Mouse (Mus musculus): ENCODE measurements around the gene Zbtb48. TPM values are rescaled to one million over a fixed set of nuclear protein-coding genes. Genes with fewer than 3 reads are reported as not detected.
A peak's percentile ranks its signal among the peaks of the same experiment; 100 is the strongest.

The Zbtb48 gene
- polyA plus RNA-seq, 1 experiment = 13.7 TPM

GRCm38 (mm10) chr4:152032922-152033321 lies 5.5 kb upstream of the Zbtb48 start:
- no peak overlapping the region for H3K27ac ChIP-seq (ENCODE audit: insufficient read depth, low read length)
- TF ChIP-seq POLR2A (IDR thresholded peaks at IDR 0.05; ENCODE audit: extremely low read depth, insufficient read depth, low read length) (no peak), CTCF (IDR thresholded peaks at IDR 0.05; ENCODE audit: extremely low read depth, insufficient read depth, low read length) (no peak)
- no peaks in the 10 kb centered on the region for H3K4me1 ChIP-seq (ENCODE audit: control insufficient read depth, insufficient read depth, low read length)

GRCm38 (mm10) chr4:152029997-152030396 lies 2.5 kb upstream of the Zbtb48 start:
- H3K4me1 ChIP-seq (ENCODE audit: control insufficient read depth, insufficient read depth, low read length) = peaks cover 4% of the 10 kb centered on the region; the same call in 1 of the 2 replicates
- no peak overlapping the region for H3K27ac ChIP-seq (ENCODE audit: insufficient read depth, low read length)
- no peak for TF ChIP-seq CTCF (IDR thresholded peaks at IDR 0.05; ENCODE audit: extremely low read depth, insufficient read depth, low read length)
- no peak for TF ChIP-seq POLR2A (IDR thresholded peaks at IDR 0.05; ENCODE audit: extremely low read depth, insufficient read depth, low read length)
- no peak overlapping the region for H3K4me3 ChIP-seq (ENCODE audit: insufficient read depth, low read length)

More at GRCm38 (mm10) chr4:152032922-152033321, 5.5 kb upstream of the Zbtb48 start:
- H3K4me3 ChIP-seq (ENCODE audit: insufficient read depth, low read length) = no peak overlapping the region

GRCm38 (mm10) chr4:152029087-152029486 lies 1.6 kb upstream of the Zbtb48 start:
- Histone ChIP-seq H3K27ac (ENCODE audit: insufficient read depth, low read length) (no peak overlapping the region), H3K4me1 (ENCODE audit: control insufficient read depth, insufficient read depth, low read length) (peaks cover 6% of the 10 kb centered on the region; the same call in 1 of the 2 replicates), H3K4me3 (ENCODE audit: insufficient read depth, low read length) (peak overlapping the region; percentile 47; the same call in 1 of the 2 replicates)
- TF ChIP-seq POLR2A (IDR thresholded peaks at IDR 0.05; ENCODE audit: extremely low read depth, insufficient read depth, low read length) = no peak
- no peak for TF ChIP-seq CTCF (IDR thresholded peaks at IDR 0.05; ENCODE audit: extremely low read depth, insufficient read depth, low read length)

- Histone ChIP-seq H3K4me3 (ENCODE audit: insufficient read depth, low read length) (peak overlapping the region; percentile 47), H3K27ac (ENCODE audit: insufficient read depth, low read length) (no peak overlapping the region), H3K4me1 (ENCODE audit: control insufficient read depth, insufficient read depth, low read length) (peaks cover 6% of the 10 kb centered on the region; the same call in 1 of the 2 replicates)
- TF ChIP-seq POLR2A (IDR thresholded peaks at IDR 0.05; ENCODE audit: extremely low read depth, insufficient read depth, low read length) (no peak), CTCF (IDR thresholded peaks at IDR 0.05; ENCODE audit: extremely low read depth, insufficient read depth, low read length) (no peak)
Observed at GRCm38 (mm10) chr4:152028456-152028855, 985 bp upstream of the Zbtb48 start.

- H3K4me3 ChIP-seq (ENCODE audit: insufficient read depth, low read length) = peak overlapping the region; percentile 47
- TF ChIP-seq CTCF (IDR thresholded peaks at IDR 0.05; ENCODE audit: extremely low read depth, insufficient read depth, low read length) (no peak), POLR2A (IDR thresholded peaks at IDR 0.05; ENCODE audit: extremely low read depth, insufficient read depth, low read length) (no peak)
- H3K27ac ChIP-seq (ENCODE audit: insufficient read depth, low read length) = no peak overlapping the region
- peaks cover 9% of the 10 kb centered on the region for H3K4me1 ChIP-seq (ENCODE audit: control insufficient read depth, insufficient read depth, low read length)
Observed at GRCm38 (mm10) chr4:152026751-152027508, 541 bp downstream of the Zbtb48 start.

GRCm38 (mm10) chr4:152024525-152024924 lies 2.9 kb downstream of the Zbtb48 start:
- Histone ChIP-seq H3K4me3 (ENCODE audit: insufficient read depth, low read length) (no peak overlapping the region), H3K4me1 (ENCODE audit: control insufficient read depth, insufficient read depth, low read length) (peaks cover 9% of the 10 kb centered on the region), H3K27ac (ENCODE audit: insufficient read depth, low read length) (no peak overlapping the region)
- no peak for TF ChIP-seq CTCF (IDR thresholded peaks at IDR 0.05; ENCODE audit: extremely low read depth, insufficient read depth, low read length)
- no peak for TF ChIP-seq POLR2A (IDR thresholded peaks at IDR 0.05; ENCODE audit: extremely low read depth, insufficient read depth, low read length)

GRCm38 (mm10) chr4:152022506-152022905 lies 5.0 kb downstream of the Zbtb48 start:
- Histone ChIP-seq H3K4me3 (ENCODE audit: insufficient read depth, low read length) (no peak overlapping the region), H3K27ac (ENCODE audit: insufficient read depth, low read length) (no peak overlapping the region), H3K4me1 (ENCODE audit: control insufficient read depth, insufficient read depth, low read length) (peaks cover 9% of the 10 kb centered on the region)
- TF ChIP-seq POLR2A (IDR thresholded peaks at IDR 0.05; ENCODE audit: extremely low read depth, insufficient read depth, low read length) = no peak
- no peak for TF ChIP-seq CTCF (IDR thresholded peaks at IDR 0.05; ENCODE audit: extremely low read depth, insufficient read depth, low read length)

- Histone ChIP-seq H3K4me3 (ENCODE audit: insufficient read depth, low read length) (no peak overlapping the region), H3K27ac (ENCODE audit: insufficient read depth, low read length) (no peak overlapping the region), H3K4me1 (ENCODE audit: control insufficient read depth, insufficient read depth, low read length) (peaks cover 8% of the 10 kb centered on the region)
- TF ChIP-seq CTCF (IDR thresholded peaks at IDR 0.05; ENCODE audit: extremely low read depth, insufficient read depth, low read length) (no peak), POLR2A (IDR thresholded peaks at IDR 0.05; ENCODE audit: extremely low read depth, insufficient read depth, low read length) (no peak)
Observed at GRCm38 (mm10) chr4:152021568-152022097, 5.8 kb downstream of the Zbtb48 start.

GRCm38 (mm10) chr4:152020024-152020423 lies 7.4 kb downstream of the Zbtb48 start:
- Histone ChIP-seq H3K4me3 (ENCODE audit: insufficient read depth, low read length) (no peak overlapping the region), H3K27ac (ENCODE audit: insufficient read depth, low read length) (no peak overlapping the region), H3K4me1 (ENCODE audit: control insufficient read depth, insufficient read depth, low read length) (peaks cover 6% of the 10 kb centered on the region)
- no peak for TF ChIP-seq POLR2A (IDR thresholded peaks at IDR 0.05; ENCODE audit: extremely low read depth, insufficient read depth, low read length)
- no peak for TF ChIP-seq CTCF (IDR thresholded peaks at IDR 0.05; ENCODE audit: extremely low read depth, insufficient read depth, low read length)

GRCm38 (mm10) chr4:152019073-152019472 lies 8.4 kb downstream of the Zbtb48 start:
- Histone ChIP-seq H3K27ac (ENCODE audit: insufficient read depth, low read length) (no peak overlapping the region), H3K4me3 (ENCODE audit: insufficient read depth, low read length) (no peak overlapping the region), H3K4me1 (ENCODE audit: control insufficient read depth, insufficient read depth, low read length) (peaks cover 3% of the 10 kb centered on the region; the same call in 1 of the 2 replicates)
- TF ChIP-seq POLR2A (IDR thresholded peaks at IDR 0.05; ENCODE audit: extremely low read depth, insufficient read depth, low read length) (no peak), CTCF (IDR thresholded peaks at IDR 0.05; ENCODE audit: extremely low read depth, insufficient read depth, low read length) (no peak)
